Mouse (Mus musculus) brown adipose tissue, adult 24 weeks (tissue): Measurements from ENCODE around the gene Ttc7b. TPM values are rescaled to one million over a fixed set of nuclear protein-coding genes. Genes with fewer than 3 reads are reported as not detected.

Source experiments
- H3K27ac ChIP-seq: fragments of 200-500 bp; replicated peaks from 2 replicates; pipeline ENCODE4 v1.5.1; 2012; ENCODE audit warnings: low read depth, mild to moderate bottlenecking, low read length
- H3K4me1 ChIP-seq: fragments of 200-500 bp; 2 replicates; pipeline ENCODE4 v1.6.1; 2012; ENCODE audit warnings: low read length, mixed read lengths; ENCODE audit not compliant: control insufficient read depth, insufficient read depth, insufficient read length
- H3K4me3 ChIP-seq: fragments of 200-500 bp; 2 replicates; pipeline ENCODE4 v1.5.1; 2012; ENCODE audit warnings: low read depth, mild to moderate bottlenecking, low read length, moderate library complexity; ENCODE audit not compliant: insufficient read depth
- polyA plus RNA-seq: library from polyadenylated mRNA; stranded (reverse); fragments of >200 nt; gene quantifications from 2 replicates; pipeline ENCODE4 v1.2.4, GENCODE M21; 2012; ENCODE audit not compliant: missing spikeins, insufficient read depth, insufficient read length

Gene Ttc7b
- polyA plus RNA-seq, 1 experiment = 37.7 TPM

DNA sequence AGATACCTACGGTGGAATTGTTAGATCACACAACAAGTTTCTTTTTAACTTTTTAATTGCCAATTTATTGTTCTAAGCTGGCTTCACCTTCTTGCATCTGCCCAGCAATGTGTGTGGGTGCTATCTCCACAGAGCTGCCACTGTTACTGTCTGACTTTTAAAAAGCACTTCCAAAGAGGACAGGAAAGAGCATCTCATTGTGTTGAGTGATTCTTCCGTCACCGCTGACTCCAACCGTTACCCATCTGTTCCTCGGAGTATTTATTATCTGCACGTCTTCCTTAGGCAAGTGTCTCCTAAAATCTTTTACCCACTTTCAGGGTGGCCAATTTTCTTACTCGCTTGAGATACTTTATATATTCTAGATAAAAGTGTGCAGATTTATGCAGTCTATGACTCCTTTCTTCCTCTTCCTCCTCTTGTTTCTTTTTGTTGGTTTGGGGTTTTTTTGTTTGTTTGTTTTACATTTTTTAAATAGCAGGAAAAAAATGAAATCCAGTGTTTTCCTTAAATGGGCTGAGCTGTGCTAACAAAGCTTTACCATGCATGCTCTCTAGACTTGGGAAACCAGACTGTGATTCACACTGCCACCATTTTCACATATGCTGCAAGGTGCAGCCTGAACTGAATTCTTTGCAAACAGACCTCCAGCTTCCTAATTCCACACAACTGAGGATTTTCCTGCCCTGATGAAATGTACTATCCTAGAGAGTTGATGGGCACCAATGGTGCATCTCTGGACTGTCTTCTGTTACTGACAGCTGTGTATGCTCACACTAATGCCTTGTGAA lies 50.9 kb downstream of the Ttc7b start:
- Histone ChIP-seq H3K4me3 (no peak overlapping the region), H3K4me1 (peaks cover 12% of the 10 kb centered on the region), H3K27ac (peak overlapping the region; percentile 71)

DNA sequence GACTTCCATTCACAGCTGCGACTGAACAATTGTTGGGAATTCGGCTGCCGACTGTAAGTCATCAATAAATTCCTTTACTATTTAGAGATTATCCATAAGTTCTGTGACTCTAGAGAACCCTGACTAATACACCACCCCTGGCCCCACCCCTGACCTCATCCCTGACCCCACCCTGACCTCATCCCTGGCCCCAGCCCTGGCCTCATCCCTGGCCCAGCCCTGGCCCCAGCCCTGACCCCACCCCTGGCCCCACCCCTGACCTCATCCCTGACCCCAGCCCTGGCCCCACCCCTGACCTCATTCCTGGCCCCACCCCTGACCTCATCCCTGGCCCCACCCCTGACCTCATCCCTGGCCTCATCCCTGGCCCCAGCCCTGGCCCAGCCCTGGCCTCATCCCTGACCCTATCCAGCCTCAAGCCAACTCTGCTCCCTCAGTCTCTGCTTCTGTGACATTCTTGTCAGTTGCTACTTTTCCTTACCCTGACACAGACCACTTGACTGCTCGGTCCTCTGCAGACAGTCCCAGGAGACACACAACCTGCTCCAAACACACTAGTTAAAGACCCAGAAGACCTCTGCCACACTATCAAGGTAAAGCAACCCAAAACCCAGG lies 55.4 kb downstream of the Ttc7b start:
- Histone ChIP-seq H3K4me1 (peaks cover 12% of the 10 kb centered on the region), H3K27ac (no peak overlapping the region), H3K4me3 (no peak overlapping the region)

DNA sequence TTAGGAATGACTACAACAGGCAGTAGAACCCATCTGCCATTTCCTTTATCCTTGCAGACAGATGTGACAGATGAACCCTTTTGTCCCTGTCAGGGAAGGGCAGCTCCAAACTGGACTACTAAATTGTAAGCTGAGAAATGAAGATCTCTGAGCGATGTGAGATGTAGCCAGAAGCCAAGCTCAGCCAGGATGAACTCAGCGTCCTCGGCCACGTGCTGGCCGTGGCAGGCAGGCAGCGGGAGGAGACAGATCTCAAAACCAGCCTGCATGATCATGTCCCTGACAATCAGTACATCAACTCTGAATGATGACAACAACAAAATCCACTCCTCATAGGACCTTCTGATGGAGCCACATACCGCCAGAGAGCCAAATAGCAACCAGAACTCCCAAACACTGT lies 62.9 kb downstream of the Ttc7b start:
- Histone ChIP-seq H3K27ac (no peak overlapping the region), H3K4me1 (peaks cover 4% of the 10 kb centered on the region), H3K4me3 (no peak overlapping the region)

DNA sequence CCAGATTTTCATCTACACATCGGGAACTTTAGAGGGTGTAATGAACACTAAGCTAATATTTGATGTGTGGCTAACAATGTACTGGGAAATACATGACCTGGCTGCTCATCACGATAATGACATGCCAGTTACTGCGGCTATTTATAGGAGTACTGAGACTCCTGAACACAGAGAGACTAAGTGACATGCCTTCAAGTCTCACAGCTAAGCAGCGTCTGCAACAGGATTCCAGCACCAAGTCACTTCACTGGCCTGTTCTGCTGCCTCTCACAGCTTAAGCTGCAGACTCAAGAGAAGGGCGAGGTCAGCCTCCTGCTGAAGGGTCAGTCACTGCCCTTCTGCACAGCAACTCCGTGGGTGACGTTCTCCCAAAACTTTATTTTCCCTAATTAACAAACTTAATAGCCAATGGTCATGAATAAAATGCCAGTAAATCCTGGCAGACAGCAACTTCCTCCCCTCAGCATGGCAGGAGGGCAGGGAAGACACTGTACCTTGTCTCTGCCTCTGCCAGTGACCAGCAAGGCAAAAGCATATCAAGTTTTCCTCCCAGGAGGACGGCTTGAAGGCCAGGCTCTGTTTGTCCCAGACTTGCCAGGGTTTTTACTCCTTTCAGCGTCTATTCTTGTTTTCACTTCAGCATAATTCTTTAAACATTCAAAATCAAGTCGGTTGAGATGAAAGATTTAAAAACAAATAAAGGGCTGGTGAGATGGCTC lies 64.2 kb downstream of the Ttc7b start:
- peaks cover 4% of the 10 kb centered on the region for H3K4me1 ChIP-seq
- H3K4me3 ChIP-seq = no peak overlapping the region
- no peak overlapping the region for H3K27ac ChIP-seq

DNA sequence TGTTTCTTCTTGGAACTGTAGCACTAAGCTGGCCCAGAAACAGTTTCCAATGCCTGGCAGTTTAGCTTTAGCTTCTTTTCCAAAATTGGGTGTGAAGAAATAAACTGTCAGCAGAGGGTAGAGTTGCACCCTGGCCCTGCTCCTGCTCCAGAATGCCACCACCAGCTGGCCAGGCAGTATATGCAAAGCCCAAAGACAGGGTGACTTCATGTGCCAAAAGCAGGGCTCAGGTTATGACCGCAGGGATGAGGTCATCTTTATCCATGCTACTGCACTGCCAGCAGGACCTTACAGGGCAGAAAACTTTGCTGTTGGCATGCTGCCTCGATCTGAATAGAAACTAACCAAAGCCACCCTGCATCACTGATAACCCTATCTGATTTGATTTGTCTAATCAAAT lies 65.2 kb downstream of the Ttc7b start:
- Histone ChIP-seq H3K4me1 (peaks cover 4% of the 10 kb centered on the region), H3K4me3 (no peak overlapping the region), H3K27ac (no peak overlapping the region; the same call in 1 of the 2 replicates)

DNA sequence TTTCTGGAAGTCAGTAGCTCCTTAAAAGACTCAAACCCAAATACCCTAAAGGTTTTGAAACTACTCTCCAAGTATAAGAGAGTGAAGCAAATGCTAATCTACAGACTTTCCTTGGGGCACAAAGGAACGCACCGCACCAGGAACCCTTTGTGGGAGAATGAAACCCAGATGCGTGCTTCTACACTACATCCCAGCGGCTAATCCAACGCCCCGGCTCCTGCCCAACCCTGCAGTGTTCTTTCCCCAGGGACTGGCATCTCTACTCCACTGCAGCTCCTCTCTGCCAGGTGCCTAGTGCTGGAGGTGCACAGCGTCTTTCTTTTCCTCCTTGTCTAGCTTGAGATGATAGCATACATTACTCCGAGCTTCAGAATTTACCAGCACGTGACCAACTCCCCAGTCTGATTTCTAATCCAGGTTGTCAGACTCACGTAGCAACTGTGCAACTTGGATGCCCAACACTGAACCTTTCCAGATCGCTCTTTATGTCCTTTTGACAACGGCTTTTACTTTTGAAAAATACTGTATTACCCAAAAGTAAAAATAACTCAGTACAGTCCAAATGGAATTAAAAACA lies 72.8 kb downstream of the Ttc7b start:
- Histone ChIP-seq H3K4me3 (no peak overlapping the region), H3K27ac (no peak overlapping the region), H3K4me1 (peaks cover 27% of the 10 kb centered on the region)

DNA sequence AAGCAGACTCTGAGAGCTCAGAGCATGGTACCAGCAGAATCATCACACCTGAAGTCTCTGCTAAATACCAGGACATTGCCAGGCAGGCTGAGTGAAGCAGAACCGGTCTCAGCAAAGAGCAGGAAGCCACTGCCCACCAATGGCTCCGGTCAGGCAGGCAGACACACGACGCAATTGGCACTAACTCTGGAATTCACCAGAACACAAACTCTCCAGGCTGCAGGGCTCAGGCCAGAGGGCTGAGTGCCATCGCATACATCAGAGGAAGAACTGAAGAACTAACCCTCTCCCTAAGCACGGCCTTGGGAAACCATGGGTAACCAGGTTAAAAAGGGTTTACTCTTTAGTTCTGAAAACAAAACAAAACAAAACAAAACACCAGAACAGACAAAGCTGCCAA lies 73.5 kb downstream of the Ttc7b start:
- H3K4me3 ChIP-seq = no peak overlapping the region
- peaks cover 27% of the 10 kb centered on the region for H3K4me1 ChIP-seq
- no peak overlapping the region for H3K27ac ChIP-seq

DNA sequence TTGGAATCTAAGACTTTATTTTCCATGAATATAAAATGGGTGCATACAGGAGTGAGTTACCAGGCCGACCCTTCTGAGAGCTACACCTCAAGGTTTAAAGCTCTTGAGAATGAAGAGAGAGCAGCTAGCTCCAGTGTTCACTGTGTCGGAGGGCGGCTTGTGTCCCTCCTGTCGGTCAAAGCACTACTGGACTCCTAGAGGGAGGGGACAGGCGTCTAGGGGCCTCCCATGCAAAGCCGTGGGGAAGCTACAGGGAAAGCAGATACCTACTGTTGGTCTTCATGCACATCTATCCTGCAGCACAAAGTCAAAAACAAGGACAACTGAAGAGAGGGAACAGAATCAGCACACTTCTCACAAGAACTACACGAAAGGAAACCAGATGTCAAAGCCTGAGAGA lies 74.9 kb downstream of the Ttc7b start:
- Histone ChIP-seq H3K4me1 (peaks cover 32% of the 10 kb centered on the region), H3K4me3 (no peak overlapping the region), H3K27ac (peak overlapping the region; percentile 61)

DNA sequence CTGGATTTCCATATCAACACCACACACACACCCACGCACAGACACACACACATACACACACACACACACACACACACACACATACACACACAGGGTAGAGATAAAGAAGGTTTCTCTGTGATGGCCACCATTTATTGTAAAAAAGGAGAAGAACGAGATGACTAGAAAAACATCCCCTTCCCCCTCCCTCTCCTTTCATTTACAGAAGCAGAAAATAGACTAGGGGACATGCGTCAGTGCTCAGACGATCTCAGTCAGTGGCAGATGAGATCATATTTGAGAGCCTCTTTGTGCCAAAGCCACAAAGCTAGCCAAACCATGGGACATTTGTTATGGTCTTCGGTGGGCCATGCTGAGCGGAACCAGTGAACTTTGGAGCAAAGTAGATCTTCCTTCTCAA lies 75.4 kb downstream of the Ttc7b start:
- peak overlapping the region; percentile 61 for H3K27ac ChIP-seq

DNA sequence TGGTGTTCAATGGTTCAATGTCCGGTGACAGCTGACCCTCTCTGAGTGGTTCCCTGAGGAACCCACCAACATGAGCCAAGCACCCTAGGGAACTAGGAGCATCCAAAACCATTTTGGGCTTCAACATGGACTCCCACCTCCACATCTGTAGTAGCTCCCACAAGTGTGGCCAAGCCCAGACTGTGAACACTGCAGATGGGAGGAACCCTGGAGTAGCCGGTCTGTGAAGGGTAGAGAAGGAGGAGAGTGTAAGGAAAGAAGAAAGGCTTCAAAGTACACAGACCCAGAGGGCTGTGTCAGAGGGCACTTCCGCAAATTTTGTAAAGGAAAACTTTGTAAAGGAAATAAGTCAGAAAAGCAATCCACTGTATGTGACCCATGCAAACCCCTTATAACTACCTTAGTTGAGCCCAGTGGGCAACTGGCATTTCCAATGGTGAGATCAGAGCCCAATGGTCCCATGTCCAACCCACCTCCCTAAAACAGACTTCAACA lies 75.9 kb downstream of the Ttc7b start:
- peaks cover 37% of the 10 kb centered on the region for H3K4me1 ChIP-seq
- H3K27ac ChIP-seq = peak overlapping the region; percentile 57
- no peak overlapping the region for H3K4me3 ChIP-seq

More for the DNA sequence above, 75.4 kb downstream of the Ttc7b start:
- H3K4me1 ChIP-seq = peaks cover 36% of the 10 kb centered on the region
- no peak overlapping the region for H3K4me3 ChIP-seq

DNA sequence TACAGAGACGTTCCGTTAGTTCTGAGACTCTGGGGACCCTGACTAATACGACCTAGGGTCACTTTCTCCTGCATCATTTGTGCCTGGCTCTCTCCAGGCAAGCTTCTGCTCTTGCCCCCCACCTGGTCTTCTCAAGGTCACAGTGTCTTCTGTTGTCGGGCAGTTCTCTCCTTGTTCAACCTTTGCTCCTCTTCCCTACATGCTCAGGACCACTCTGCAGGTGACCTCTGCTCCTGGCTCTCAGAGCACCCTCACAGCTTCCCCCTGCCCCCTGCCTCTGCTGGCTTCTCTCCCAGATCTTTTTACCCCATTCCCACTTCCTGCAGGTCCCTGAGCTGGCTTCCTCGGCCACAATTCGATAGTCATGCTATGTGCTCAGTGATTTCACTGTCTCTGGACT lies 77.2 kb downstream of the Ttc7b start:
- H3K4me3 ChIP-seq = no peak overlapping the region
- H3K4me1 ChIP-seq = peaks cover 44% of the 10 kb centered on the region
- no peak overlapping the region for H3K27ac ChIP-seq

DNA sequence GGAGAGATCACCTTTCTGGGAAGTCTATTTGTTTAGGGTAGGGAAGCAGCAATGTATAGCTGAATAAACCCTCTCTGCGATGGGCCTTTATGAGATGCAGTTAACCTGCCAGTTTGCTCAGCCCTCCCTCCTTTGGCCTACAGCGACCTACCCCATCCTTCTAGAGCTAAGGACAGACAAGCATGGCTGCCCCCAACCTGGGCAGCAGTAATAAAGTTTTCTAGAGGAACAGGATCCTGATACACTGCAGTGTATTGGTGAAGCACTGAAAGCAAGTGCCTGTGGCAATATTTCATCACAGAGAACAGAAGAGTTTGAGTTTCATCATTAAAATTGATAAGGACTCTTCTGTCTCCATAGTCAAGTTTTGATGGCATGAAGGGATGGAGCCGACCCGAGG lies 79.0 kb downstream of the Ttc7b start:
- Histone ChIP-seq H3K27ac (no peak overlapping the region), H3K4me3 (no peak overlapping the region), H3K4me1 (peaks cover 41% of the 10 kb centered on the region)

DNA sequence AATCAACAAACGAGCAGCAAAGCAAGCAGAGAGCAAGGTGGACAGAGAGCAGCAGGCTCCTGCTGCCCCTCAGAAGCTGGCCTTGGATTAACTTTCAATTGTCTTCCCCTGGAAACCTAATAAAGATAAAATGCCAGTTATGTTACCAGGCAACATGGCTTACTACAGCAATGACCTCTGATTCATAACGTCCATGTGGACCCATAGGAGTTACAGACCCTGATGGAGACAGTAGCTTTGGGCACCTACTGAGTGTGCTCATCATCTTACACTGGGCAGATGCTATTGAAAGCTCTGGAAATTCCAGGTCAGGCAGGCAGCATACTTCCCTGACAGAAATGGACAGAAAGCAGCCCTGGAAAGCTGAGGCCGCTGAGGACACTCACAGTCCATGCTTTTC lies 80.7 kb downstream of the Ttc7b start:
- H3K4me1 ChIP-seq = peaks cover 26% of the 10 kb centered on the region; the same call in 1 of the 2 replicates
- peak overlapping the region; percentile 59; the same call in 1 of the 2 replicates for H3K27ac ChIP-seq
- no peak overlapping the region for H3K4me3 ChIP-seq

DNA sequence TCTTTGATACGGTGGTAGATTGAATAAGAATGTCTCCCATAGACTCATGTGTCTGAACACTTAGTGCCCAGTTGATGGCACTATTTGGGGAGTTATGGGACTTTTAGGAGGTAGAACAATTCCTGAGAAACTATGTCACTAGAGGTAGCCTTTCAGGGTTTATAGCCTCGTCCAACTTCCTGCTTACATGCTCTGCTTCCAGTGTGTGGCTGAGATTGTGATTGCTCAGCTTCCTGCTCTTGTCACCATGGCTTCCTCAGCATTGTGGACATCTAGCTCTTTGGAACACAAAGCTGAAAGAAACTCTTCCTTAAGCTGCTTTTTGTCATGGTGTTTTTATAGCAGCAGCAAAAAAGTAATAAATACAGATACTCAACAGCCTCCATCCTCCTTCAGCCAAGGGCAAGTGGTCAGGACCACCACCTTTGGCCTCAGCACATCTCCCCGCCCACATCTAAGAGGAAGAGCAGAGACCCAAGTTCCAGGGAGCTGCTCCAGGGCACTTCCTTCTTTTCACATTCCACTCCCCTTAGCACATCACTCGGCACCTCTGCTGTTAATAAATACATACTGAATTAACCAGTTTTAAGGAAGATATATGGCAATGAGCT lies 81.4 kb downstream of the Ttc7b start:
- no peak overlapping the region for H3K4me3 ChIP-seq
- H3K27ac ChIP-seq = peak overlapping the region; percentile 59
- H3K4me1 ChIP-seq = peaks cover 21% of the 10 kb centered on the region; the same call in 1 of the 2 replicates

DNA sequence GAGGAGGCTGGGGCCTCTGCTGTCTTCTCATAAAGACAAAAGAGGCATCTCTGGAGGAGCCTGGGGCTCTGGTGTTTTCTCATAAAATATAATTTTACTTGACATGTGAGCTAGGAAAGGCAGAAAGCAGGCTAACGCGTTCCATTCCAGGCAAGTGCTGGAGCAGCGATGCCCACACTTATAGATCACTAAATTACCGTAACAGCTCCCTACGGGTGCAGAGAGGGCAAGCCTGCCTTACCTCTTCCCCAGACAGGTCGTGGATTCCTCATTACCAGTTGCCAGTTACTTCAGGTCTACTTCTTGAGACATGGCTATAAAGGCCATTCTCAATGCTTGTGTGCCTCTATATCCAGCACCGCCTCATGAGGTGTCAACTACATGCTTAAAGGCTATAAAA lies 82.1 kb downstream of the Ttc7b start:
- H3K27ac ChIP-seq = peak overlapping the region; percentile 59

More for the DNA sequence above, 82.1 kb downstream of the Ttc7b start:
- no peak overlapping the region for H3K4me3 ChIP-seq
- H3K4me1 ChIP-seq = peaks cover 18% of the 10 kb centered on the region; the same call in 1 of the 2 replicates
